Mouse (Mus musculus) kidney, postnatal 0 days (tissue): ENCODE data around the gene Rhbg. TPM values are rescaled to one million over a fixed set of nuclear protein-coding genes. Genes with fewer than 3 reads are reported as not detected.

Source experiments
- ATAC-seq: fragments of 200-750 bp; cut with Nextera tagmentation; replicated peaks from 2 replicates; pipeline ENCODE4 v1.8.0; 2017; ENCODE audit warnings: low read depth, moderate number of reproducible peaks, moderate TSS enrichment, moderate library complexity; ENCODE audit not compliant: low FRiP score
- DNase-seq: peaks from one replicate; pipeline ENCODE4 v3.0.0-alpha.2; 2016; ENCODE audit warnings: low spot score
- H3K27ac ChIP-seq: fragments of 300-500 bp; sonication (generic); 2 replicates; pipeline ENCODE4 v1.5.1; 2014; ENCODE audit warnings: mild to moderate bottlenecking
- H3K27me3 ChIP-seq: fragments of 300-500 bp; sonication (generic); 2 replicates; pipeline ENCODE4 v1.6.1; 2014; ENCODE audit warnings: low read length, mixed read lengths; ENCODE audit not compliant: insufficient read depth
- H3K36me3 ChIP-seq: fragments of 300-500 bp; sonication (generic); 2 replicates; pipeline ENCODE4 v1.6.1; 2014; ENCODE audit warnings: low read length, mixed read lengths; ENCODE audit not compliant: insufficient read depth
- H3K4me1 ChIP-seq: fragments of 300-500 bp; sonication (generic); replicated peaks from 2 replicates; pipeline ENCODE4 v1.6.1; 2014; ENCODE audit warnings: antibody characterized with exemption, low read length, mixed read lengths; ENCODE audit not compliant: insufficient read depth
- H3K4me2 ChIP-seq: fragments of 300-500 bp; sonication (generic); 2 replicates; pipeline ENCODE4 v1.6.1; 2014; ENCODE audit warnings: mild to moderate bottlenecking, low read length, moderate library complexity, mixed read lengths
- H3K4me3 ChIP-seq: fragments of 300-500 bp; sonication (generic); replicated peaks from 2 replicates; pipeline ENCODE4 v1.5.1; 2014; ENCODE audit warnings: low read depth, low read length
- H3K9ac ChIP-seq: fragments of 300-500 bp; sonication (generic); 2 replicates; pipeline ENCODE4 v1.6.1; 2014; ENCODE audit warnings: low read depth, low read length
- H3K9me3 ChIP-seq: fragments of 300-500 bp; sonication (generic); replicated peaks from 2 replicates; pipeline ENCODE4 v1.6.1; 2016; ENCODE audit warnings: low read length, inconsistent platforms, mixed read lengths
- CTCF ChIP-seq: IDR thresholded peaks from 2 replicates; pipeline ENCODE4 v1.5.1; 2016; ENCODE audit warnings: antibody characterized with exemption, low read depth, mild to moderate bottlenecking, moderate library complexity
- WGBS: fragments of 180-500 bp; shearing (Covaris S2); extraction: QIAGEN DNeasy Blood & Tissue Kit; methylation state at CpG from one replicate; pipeline ENCODE4 v1.1.7; 2014; 5-methylcytosine and 5-hydroxymethylcytosine counted together
- polyA plus RNA-seq: library from polyadenylated mRNA; unstranded; fragments of >200 nt; fragmentation: Nextera tagmentation; extraction: Ambion mirVana; gene quantifications from 2 replicates; pipeline ENCODE4 v1.2.1, GENCODE M21; 2015

Rhbg gene
- polyA plus RNA-seq, 1 experiment from 2014 or later, result 23.2 TPM

DNA sequence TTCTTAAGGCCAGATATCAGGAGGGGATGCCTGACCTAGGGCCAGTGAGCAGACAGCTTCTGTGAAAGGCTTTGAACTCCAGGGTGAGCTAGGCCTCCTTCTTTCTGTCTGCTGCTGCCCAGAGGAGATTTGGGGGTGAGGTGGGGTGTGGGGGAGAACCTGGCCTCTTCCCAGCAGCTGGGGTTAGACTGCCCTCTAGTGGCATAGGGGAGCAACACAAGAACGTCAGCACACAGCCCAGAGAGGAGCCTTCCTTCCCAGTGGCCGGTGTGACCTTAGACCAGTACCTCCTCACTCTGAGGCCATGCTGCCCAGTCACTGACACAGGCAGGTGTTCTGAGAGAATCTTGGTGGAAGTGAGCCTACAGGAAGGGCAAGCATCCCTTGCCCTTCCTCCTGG, 10.4 kb downstream of the Rhbg start:
- DNase-seq, result peak; percentile 61
- H3K9me3 ChIP-seq, result no peaks in the 10 kb centered on the region
- H3K4me2 ChIP-seq, result no peak overlapping the region
- no peak overlapping the region for H3K9ac ChIP-seq
- 0% methylated on average over 2 of the region's 2 CpGs for WGBS
- no peaks in the 10 kb centered on the region for H3K4me1 ChIP-seq
- no peak overlapping the region for H3K4me3 ChIP-seq
- ATAC-seq, result no peak
- H3K36me3 ChIP-seq, result no peaks in the 10 kb centered on the region
- peaks cover 38% of the 10 kb centered on the region for H3K27me3 ChIP-seq
- peak; percentile 79 for TF ChIP-seq CTCF
- H3K27ac ChIP-seq, result no peak overlapping the region

DNA sequence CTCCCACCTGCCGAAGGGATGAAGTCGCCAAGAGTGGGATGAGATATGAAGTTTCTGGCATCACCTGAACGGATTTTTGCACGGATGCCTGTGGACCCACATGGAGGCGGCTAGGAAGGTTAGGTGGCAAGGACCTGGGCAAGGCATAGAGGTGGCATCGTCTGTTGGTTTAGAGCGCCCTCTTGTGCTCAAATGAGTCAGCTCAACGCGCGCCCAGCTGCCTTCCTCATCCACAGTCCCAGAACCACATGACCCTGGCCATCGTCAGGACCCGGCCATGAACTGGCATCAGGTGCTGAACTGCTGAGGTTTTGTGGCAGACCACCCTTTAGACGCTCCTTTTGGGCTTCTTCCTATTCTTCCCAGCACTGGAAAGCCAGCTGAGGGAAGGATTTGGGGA, 12.0 kb downstream of the Rhbg start:
- peak; percentile 88 for TF ChIP-seq CTCF
- Histone ChIP-seq H3K36me3 (no peaks in the 10 kb centered on the region), H3K4me1 (no peaks in the 10 kb centered on the region), H3K9me3 (no peaks in the 10 kb centered on the region), H3K4me3 (no peak overlapping the region), H3K9ac (0 out of 2 replicates have a peak overlapping the region, but pooled peaks have one; percentile 13), H3K27ac (no peak overlapping the region), H3K27me3 (peaks cover 45% of the 10 kb centered on the region), H3K4me2 (no peak overlapping the region)
- 2% methylated on average over 13 of the region's 13 CpGs for WGBS
- DNase-seq, result peak; percentile 82
- ATAC-seq, result no peak; the same call in 1 of the 2 replicates

DNA sequence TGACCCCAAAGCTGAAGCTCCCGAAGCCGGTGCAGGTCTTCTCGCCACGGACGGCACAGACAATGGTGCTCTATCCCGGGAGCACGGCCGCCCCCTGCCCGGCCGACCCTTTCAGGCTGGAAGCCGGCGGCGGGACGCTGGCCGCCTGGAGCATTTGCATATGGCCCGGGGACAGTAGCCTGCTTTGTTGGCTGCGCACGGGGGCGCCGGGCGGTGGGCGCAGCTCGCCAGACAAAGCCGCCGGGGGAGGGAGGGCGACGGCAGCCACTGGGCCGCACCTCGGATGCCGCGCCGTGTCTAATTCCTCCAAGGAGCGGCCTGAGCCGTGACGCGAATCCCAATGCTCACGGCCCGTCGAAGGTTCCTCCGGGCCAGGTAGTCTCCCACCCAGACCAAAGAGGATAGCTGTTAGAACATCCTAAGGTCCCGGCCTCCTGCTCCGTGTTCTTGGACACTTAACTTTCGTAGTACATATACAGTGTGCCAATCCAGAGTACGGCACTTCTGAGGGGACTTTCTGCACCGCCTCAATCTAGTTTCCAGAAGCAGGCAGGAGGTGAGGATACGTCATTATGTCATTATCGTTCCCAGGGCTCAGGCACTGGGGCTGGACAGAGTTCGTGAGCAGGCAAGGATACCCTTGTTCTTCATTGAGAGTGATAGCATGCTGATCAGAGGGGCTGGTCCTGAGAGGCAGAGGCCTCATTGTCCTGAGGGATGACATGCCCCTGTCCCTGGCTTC, 13.3 kb downstream of the Rhbg start:
- H3K9me3 ChIP-seq, result no peaks in the 10 kb centered on the region
- H3K4me1 ChIP-seq, result no peaks in the 10 kb centered on the region
- DNase-seq (no peak), ATAC-seq (no peak)
- WGBS, result 3% methylated on average over 48 of the region's 48 CpGs
- peaks cover 45% of the 10 kb centered on the region for H3K27me3 ChIP-seq
- H3K4me3 ChIP-seq, result peak overlapping the region; percentile 13; the same call in 1 of the 2 replicates
- H3K36me3 ChIP-seq, result no peaks in the 10 kb centered on the region
- peak overlapping the region; percentile 25; the same call in 1 of the 2 replicates for H3K4me2 ChIP-seq
- H3K27ac ChIP-seq, result no peak overlapping the region
- TF ChIP-seq CTCF, result no peak
- H3K9ac ChIP-seq, result no peak overlapping the region

DNA sequence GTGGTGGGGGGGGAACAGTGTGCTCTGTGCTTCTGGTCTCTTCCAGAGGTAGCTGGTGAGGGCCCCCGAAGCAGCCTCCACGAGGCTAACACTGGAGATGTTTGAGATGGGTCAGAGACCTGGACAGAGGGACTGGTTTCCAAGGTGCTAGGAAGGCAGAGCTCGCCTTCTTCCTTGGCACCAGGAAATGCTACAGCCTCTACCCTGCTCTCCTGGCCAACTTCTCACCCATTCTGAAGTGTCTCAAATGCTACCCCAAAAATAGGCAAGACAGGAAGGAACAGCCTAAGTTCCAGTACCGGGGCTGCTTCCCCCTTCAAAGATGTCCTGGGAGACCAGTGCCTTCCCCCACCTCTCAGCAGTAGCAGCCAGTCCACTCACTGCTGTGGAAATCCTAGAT, 15.1 kb downstream of the Rhbg start:
- DNase-seq, result no peak
- no peaks in the 10 kb centered on the region for H3K9me3 ChIP-seq
- TF ChIP-seq CTCF, result no peak
- 53% methylated on average over 4 of the region's 4 CpGs for WGBS
- ATAC-seq, result no peak
- no peak overlapping the region for H3K9ac ChIP-seq
- no peak overlapping the region for H3K4me2 ChIP-seq
- H3K27ac ChIP-seq, result no peak overlapping the region
- H3K4me3 ChIP-seq, result no peak overlapping the region
- no peaks in the 10 kb centered on the region for H3K4me1 ChIP-seq
- peaks cover 45% of the 10 kb centered on the region for H3K27me3 ChIP-seq
- H3K36me3 ChIP-seq, result no peaks in the 10 kb centered on the region

DNA sequence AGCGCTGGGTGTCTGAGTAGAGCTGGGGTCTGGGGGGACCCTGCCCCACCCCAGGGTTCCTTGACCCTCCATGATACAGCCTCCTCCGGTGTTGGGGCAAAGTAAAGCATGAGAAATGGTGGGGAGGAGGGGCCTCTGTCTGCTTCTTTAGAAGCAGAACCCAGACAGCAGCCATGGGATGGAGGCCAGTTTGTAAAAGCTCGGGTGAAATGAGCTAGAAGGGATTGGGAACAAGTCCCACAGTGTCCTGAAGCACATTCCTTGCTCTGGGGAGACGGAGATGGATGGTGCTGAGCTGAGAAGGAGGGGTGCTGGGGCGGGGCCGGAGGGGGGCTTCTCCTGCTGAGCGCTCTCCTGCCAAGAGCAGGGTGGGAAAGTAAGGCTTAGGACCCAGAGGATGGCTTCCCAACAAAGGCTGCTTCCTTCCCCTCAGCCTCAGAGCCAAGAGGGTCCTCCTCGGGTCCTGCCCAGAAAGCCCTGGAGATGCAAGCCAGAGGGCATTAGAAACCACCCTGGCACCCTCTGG, 15.6 kb downstream of the Rhbg start:
- Histone ChIP-seq H3K4me1 (0 out of 2 replicates have a peak, but pooled peaks cover 2% of the 10 kb centered on the region), H3K27me3 (peaks cover 45% of the 10 kb centered on the region), H3K4me2 (no peak overlapping the region), H3K9ac (no peak overlapping the region), H3K4me3 (no peak overlapping the region), H3K27ac (no peak overlapping the region), H3K36me3 (no peaks in the 10 kb centered on the region), H3K9me3 (no peaks in the 10 kb centered on the region)
- WGBS, result 49% methylated on average over 8 of the region's 8 CpGs
- DNase-seq, result no peak
- no peak for TF ChIP-seq CTCF
- ATAC-seq, result no peak

DNA sequence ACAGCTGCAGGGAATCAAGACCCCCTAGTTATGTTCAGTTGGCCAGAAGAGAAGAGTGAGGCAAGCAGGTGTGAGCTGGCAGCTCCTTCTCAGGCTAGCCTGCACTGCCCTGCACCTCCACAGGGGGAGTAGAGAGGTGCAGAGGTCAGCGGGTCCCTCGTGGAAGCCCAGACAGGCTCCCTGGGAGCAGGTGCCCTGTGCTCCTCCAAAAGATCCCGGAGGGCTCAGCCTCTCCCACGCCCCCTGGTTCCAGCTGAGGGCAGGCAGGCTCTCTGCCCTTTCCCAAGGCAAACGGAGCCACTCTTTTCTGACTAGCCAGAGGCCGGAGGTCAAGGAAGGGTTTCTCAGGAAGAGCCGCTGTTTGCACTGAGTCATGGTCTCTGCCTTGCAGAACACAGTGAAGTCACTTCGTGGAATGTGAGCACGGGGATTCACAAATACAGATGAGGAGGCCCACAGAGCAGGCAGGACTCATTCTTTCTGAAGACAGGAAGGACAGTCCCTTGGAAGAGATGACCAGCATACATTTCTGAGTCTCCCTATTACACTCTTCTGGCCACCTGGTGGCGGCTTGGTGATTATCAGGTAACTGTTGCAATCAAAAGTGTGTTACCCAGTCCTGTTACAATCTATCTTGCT, 16.8 kb downstream of the Rhbg start:
- WGBS, result 8% methylated on average over 10 of the region's 10 CpGs
- no peak overlapping the region for H3K4me3 ChIP-seq

More for the DNA sequence above, 16.8 kb downstream of the Rhbg start:
- ATAC-seq, result no peak
- no peak overlapping the region for H3K27ac ChIP-seq
- no peak overlapping the region for H3K9ac ChIP-seq
- H3K36me3 ChIP-seq, result no peaks in the 10 kb centered on the region
- H3K4me1 ChIP-seq, result 0 out of 2 replicates have a peak, but pooled peaks cover 4% of the 10 kb centered on the region
- TF ChIP-seq CTCF, result peak; percentile 62
- no peak overlapping the region for H3K4me2 ChIP-seq
- DNase-seq, result peak; percentile 56
- no peaks in the 10 kb centered on the region for H3K9me3 ChIP-seq
- H3K27me3 ChIP-seq, result peaks cover 41% of the 10 kb centered on the region
